Mouse (Mus musculus): ENCODE measurements at regions not wholly inside any gene's neighbourhood (a gene's known extent, or its start where the extent isn't known, plus 50 kb on each side); places are given as distances from the start of the nearest gene placed in this dataset.
"Not testable (repeated sequence)": the region's sequence is repeated elsewhere in the genome, so short reads cannot be mapped to it uniquely, and the experiment has no call there.

DNA sequence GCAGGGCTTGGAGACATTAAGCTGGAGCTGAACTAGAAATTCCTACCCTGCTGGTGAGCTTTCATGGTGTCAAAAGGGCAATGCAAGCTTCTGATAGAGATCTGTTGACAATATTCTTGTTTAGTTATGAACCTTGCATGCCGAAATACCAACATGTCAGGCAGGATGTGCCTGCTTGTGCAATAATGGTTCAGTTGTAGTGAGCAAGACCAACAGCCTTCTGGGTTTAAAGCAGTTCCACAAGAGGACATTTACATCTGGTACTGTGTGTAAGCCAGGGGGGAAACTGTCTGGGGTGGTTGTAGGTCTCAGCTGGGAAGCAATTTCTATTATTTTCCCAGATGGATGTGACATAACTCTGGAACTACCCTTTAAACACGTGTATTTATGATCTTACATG is 987.6 kb upstream of the Gm38303 start:
- DNase-seq (ENCODE audit: low spot score in 2 of 2) = no peak

DNA sequence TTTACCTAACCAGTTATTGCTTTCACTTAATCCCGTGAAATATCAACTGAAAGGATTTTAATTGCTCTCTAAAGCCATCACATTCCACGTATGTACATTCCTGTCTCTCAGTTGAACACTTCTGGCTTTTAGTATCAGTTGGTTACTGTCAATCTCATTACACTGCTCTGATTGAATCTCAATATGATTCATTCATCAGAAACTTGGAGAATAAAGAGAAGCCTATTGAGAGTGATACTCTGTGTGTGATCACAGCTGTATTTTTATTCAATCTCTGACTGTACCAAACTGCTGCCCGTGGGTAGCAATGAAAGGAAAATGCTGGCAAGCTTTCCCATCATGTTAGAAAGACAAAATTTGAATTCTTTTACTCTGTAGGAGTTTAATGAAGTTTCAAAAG is 957.5 kb upstream of the Gm38303 start:
- DNase-seq (ENCODE audit: low spot score in 2 of 2) = no peak

DNA sequence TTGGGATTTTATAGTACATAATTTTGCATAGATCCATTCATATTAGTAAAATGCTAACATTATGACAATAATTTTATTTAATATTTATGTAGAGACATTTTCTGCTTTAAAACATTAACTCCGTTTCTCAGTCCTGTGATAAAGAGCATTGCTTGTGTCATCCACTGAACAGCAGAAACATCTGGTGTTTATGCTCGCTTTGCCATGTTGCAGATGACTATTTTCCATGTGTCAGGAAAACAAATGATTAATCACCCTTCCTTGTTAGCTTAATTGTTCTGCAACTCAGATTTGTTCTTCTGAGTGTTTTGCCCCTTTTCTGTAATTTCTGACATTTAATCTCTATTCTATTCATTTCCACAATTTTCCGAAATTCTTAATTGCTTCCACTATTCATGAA is 925.6 kb upstream of the Gm38303 start:
- DNase-seq (ENCODE audit: low spot score in 2 of 2) = no peak

DNA sequence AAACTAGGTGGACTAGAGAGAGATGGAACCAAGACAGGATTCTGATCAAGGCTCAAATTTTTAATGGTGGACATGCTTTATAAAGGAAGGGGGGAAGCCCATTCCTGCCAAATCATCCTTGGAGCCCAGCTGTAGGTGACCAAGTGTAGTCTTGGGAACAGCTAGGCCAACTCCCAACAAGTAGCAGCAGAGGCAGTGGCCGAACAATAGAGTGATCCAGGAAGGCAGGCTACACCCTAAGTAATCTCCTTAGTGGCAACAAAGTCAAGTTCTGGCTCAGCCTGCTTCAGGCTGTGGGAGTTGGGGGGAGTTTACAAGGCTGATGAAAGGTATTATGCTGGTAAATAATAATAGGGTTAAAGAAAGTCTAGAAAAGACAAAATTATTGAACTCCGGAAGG is 878.5 kb upstream of the Gm38303 start:
- DNase-seq (ENCODE audit: low spot score in 2 of 2) = no peak

DNA sequence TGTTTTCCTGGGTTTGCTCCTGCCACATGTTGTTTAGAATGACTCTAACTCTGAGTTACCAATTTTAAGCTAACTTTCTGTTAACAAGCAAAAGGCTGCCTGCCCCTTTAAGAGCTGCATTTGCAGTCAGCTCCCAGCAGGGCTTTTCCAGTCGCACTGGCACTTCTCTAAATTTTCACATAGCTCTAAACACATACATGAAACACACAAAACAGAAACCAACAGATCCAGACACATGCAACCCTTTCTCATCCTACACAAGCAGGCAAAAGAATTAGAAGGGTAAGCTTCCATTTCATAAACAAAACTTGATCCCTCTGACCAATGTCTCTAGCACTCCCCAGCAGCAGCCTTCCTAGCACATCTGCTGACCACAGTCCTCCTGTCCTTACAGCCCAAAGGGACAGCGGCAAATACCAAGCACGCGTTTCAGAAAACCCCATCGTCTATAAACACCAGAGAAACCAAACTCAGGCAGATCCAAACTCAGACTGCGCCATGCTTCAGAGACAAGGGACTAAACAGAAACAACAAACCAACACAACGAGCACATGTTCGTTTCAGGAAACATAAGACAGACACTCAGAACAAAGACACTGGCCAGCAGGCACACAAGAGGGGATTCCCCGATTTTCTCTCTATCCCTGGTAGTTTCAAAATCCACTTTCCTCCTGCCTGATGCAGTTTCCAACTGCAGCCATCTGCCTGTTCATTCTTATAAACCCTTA is 877.6 kb upstream of the Gm38303 start:
- not testable (repeated sequence) for DNase-seq (ENCODE audit: low spot score in 2 of 2)

DNA sequence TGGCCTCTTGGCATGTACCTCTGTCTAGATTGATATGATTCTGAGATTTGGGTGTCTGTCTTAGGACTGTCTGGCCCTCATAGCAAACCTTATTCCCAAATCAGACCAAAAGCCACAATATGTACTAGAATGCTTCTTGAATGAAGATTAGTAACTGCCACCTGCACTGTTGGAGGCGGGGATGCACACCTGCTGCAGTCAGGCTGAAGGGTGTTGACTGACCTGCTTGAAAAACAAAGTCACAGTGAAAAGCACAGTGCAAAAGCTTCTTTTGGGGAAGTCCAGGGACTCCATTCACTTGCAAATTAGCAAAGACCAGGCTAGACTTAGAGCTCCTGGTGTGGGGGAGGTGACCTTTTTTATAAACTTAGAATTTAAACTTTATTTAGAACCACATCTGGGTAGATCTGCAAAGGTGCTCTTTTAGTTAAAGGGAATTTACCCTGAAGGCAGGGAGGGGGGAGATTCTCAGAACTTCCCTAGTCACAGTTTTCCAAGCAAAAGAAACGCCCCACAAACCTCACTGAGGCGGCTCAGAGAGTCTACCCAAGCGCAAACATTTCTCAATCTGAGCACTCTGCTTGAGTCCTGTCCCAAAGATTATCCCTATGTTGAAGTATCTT is 876.9 kb upstream of the Gm38303 start:
- not testable (repeated sequence) for DNase-seq (ENCODE audit: low spot score in 2 of 2)

DNA sequence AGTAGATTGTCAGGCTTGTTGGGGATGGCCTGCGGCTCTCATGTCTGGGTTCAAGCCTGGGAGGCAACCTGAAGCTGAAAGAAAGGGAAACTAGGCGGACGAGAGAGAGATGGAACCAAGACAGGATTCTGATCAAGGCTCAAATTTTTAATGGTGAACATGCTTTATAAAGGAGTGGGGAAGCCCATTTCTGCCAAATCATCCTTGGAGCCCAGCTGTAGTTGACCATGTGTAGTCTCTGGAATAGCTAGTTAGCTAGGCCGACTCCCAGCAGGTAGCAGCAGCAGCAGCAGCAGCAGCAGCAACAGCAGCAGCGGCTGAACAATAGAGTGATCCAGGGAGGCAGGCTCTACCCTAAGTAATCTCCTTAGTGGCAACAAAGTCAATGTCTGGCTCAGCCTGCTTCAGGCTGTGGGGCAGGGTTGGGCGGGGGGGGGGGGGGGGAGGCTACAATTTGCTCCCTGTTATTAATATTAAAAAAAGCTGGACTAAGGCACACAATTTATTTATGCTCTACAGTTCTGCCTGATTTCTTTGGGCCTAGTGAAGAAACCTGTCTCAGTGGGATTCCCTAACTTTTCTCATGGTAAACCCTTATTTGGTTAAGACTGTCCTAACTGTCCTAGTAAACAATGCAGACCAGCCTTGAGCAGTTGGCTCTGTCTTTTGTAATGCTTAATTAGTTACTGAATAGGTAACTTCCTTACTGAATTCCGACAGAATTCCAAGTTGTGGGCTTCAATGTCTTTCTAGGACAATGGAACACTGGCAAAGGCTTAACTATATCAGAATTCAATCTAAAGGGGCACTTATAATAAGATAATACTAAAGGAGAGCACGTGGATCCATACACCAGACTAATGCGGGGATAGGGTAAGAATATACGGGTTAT is 875.7 kb upstream of the Gm38303 start:
- DNase-seq (ENCODE audit: low spot score in 2 of 2) = not testable (repeated sequence)

DNA sequence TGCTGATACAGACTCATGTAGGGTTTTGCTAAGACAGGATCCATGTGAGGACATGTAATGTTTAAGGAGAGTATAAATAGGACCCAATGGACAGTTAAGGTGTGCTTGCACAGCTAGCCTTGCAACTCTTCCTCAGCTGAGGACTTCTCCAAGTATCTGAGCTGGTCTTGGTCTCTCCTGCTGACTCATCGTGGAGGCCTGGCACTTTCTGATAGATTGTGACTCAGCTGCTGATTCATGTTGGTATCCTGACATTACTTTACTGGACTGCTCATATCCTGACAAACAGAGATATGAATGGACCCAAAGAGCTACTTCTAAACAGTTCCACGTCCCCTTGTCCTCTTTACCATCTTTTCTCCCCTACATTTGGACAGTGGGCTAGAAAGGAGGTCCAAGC is 838.5 kb upstream of the Gm38303 start:
- no peak for DNase-seq (ENCODE audit: low spot score in 2 of 2)

DNA sequence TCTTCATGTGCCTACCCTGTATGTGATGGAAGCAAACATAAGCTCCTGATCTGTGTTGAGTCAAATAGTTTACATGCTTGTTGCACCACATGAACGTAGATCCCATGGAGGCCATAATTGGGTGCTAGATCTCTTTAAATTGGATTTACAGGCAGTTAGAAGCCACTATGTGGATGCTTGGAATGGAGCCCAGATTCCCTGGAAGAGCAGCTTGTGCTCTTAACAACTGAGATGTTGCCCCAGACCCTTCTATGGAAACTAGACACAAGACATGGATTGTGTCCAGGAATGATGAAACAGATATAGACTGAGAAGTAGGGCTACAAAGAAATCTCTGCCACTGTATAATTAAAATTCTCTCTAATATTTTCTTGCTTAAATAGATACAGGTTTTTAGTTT is 819.9 kb upstream of the Gm38303 start:
- peak in 1 of 2 experiments; percentile 6 for DNase-seq (ENCODE audit: low spot score in 2 of 2)
